Mouse (Mus musculus) R1 (cell line): ENCODE measurements at regions not wholly inside any gene's neighbourhood (a gene's known extent, or its start where the extent isn't known, plus 50 kb on each side); places are given as distances from the start of the nearest gene placed in this dataset.

Experiments used
- DNase-seq: peaks from one replicate; pipeline ENCODE4 v3.0.0-alpha.2; 2018; ENCODE audit warnings: low read depth, low spot score

DNA sequence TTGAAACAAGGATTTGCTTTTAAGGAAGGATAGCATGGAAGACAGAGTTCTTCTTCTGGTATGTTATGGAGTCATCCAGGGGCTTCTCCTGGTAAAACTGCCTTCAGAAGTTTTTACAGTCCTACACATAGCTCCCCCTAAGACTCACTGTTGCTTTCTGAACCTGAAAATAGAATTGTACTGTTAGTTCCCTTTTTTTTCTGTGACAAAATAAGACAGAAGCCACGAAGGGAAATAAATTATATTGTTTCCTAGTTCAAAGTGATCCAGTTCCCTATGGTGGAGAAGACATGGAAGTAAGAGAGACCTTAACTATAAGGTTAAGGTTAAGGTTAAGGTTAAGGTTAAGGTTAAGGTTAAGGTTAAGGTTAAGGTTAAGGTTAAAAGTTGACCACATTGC lies 251.5 kb upstream of the Kcnj16 start:
- no peak for DNase-seq

DNA sequence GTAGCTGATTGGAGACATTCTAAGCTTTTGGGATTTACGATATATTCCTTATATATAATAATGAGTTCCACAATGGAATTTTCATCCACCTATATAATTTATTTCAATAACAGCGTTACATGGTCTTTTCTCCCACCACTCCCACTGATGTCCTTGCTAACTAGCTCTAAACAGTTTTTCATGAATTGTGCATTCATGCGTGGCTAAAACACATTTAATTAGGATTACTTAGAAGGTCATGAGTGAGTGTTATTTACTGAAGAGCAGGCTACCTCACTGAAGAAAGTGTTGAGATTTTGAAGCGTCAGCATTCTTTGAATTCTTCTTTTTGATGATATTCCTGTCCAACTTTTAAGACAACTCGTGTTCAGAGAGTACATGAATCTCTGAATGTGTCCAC lies 245.1 kb upstream of the Kcnj16 start:
- no peak for DNase-seq

DNA sequence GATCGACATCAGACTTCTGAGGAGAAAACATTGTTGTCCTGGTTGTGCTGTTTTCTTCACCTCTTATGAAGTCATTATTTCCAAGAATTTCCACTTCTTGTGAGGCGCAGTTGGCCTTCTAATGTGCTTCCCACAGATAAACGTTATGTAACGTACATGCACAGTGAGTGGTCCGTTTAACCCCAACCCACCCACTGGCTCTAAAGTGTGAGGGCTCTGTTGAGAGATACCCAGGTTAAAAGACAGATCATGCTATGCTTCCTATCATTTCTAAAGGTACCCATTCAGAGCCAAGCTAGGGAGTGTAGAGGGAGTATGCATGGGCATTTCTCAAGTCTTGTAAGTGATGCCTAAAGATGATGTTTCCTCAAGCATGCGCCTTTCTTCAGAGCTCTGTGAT lies 243.9 kb upstream of the Kcnj16 start:
- no peak for DNase-seq

DNA sequence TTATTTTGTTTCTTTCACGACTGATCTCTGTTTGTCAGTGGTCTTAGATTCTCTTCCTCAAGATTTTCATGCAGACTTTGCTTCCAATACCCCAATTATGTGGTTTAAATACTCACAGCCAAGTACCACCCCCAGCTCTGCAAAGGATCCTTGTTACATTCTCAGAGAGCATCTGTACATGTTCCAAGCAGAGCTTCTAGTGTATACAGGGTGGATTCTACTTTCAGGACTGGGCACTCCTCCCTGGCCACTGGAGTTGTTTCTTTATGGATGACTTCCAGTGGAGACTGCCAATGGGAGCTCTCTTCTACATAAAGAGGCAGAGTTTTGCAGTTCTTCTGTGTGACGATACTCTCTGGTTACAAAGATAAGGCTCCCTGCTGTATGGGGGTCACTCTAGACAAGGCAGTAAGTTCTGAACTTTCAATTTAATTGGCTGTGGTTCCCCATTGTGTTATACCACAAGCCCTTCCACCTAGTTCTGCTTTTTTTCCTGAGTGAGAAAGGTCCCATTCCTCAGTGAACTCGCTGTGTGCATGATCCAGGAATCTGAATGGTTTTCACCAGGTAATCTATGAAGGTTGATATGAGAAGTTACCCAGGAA lies 240.4 kb upstream of the Kcnj16 start:
- DNase-seq, result no peak

DNA sequence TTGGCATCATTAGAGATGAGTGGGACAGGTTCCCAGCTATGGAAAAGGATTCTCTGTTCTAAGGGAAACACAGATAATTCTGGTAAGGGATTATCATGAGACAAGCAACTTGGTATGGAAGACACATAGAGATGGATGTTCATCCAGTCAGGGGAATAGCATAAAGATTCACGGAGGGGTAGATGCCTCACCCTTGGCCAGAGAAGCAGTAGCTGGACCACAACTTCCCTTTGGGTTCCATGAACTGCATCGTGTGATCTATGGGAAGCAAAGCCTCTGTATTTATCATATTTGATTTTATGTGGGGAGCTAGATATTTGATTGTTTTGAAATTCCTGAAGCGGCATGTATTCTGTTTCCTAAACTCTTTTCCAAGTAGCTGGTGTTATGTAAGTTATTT lies 236.3 kb upstream of the Kcnj16 start:
- no peak for DNase-seq

DNA sequence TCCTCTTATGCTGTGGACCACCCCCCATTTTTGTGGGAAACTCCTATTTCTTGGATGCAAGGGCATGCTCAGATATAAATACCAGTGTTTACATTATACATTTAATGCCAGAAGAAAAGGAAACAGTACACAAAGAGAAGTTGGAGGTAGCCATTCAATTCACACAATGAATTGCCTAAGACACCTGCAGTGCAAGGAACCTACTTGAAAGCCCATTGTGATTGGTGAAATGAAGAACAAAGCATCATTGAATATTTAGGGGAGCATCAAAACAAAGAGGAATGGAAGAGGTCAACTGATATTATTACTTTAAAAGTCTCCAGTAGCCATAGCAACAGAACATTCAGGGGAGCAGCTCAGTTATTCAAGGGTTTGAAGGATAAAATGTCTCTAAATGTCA lies 193.7 kb upstream of the Kcnj16 start:
- DNase-seq, result peak; percentile 53

DNA sequence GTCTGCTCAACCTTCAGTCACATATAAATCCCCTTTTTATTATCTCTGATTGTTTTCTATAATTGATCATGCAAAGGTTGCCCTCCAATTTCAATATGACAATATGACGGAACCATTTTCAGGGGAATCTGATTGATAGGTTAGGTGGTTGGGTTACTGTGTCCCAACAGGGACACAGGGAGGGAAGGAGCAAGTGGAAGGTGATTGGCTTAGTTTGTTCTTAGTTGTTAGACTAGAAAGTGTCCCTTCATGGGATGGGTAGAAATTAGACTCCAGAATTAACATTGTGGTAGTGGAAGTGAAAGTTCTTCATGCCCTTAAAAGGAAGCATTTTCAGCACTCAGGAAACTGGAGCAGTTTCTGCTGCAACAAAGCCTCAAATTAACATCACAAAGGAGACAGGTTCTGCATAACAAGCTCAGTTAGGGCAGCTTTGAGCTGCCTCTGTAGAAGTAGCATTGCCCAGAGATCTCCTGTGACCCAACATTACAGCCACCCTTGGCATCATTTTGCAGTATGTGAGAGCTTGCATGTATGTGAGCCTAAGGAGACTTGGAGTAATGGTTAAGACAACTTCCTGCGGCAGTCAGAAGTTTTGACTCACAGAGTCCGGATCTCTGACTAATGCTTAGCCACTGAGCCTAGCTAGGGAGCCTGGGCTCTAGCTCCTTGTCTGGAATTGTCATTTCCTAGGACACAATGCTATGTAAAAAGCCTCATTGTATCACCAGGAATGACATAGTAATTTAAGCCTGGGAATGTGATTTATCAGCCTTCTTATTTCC lies 186.1 kb upstream of the Kcnj16 start:
- DNase-seq, result peak; percentile 97

DNA sequence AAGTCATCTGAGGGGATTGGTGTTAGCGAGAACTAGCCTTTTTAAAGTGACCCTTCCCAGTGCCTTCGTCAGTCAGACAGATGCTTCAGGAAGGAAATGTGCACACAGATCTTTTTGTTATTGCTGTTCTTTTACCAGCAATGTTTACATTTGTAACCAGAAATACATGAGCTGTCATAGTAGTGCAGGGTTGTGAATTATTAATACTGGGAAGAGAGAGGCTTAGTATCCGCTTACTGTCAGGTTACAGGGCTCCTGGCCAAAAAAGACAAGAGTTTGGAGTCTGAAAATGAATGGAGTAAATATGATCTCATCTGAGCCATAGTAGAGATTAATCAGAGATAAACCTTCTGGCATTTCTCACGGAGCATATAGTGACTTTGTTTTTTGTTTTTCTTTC lies 178.3 kb upstream of the Kcnj16 start:
- no peak for DNase-seq

DNA sequence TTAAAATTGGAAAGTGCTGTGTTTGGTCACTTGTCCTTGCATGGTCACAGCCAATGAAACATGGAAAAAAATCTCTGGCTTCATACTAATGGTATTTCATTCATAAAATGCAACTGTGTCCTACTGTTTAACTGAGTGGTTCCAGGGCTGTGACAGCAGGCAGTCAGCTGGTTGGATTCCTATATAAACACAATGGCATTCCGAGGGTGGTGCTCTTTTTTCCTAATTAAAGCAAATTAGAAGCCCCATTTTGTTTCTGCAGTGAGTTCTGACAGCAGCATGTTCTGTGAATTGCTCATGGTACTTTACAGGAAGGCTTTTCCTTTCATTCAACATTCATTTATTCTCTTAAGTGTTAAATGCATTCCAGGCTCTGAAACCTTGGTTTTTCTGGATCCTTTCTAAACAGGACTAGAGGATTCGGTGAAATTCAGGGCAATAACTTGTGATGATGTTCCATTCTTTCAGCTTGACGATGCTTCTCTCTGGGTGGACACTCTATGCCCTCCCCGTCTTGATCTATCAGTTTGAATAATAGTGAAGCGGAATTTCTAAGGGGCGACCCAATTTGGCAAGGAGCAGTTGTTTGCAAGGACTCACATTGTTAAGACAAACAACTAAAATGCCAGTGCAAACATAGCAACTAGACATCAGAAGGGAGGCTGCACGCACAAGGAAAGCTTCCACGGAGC lies 167.8 kb upstream of the Kcnj16 start:
- DNase-seq, result no peak

DNA sequence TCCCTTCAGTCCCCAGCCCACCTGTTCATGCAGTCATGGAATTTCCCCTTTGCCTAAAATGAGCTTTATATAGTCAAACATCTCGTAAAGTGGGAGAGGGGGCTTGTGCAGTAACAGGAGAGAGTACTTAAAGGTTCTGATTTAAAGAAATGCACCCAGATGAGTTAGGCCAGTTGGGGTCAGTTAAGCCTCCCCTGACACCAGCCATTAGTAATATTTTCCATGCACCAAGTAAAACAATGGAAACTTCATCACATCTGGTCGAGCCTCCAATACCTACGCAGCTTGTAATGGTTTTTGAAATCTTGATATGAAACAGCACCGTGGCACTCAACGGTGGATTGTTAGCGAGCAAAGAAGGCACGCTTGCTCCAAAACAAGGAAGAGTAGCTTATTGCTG lies 165.8 kb upstream of the Kcnj16 start:
- DNase-seq, result no peak

DNA sequence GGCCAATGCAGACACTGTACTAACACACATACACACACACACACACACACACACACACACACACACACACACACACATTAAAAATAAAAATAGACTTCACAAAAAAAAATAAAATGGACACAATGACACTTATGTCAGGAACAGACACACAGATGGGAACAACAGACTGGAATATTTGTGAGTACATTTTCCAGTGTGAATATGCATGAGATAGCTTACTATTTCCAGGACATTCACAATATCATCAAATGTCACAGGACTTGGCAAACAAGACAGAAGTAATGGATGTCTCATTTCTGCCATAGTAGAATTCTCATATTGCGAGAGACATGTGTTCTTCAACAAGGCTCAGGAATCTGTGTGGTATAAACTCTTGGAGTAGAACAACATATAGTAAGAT lies 163.8 kb upstream of the Kcnj16 start:
- no peak for DNase-seq

DNA sequence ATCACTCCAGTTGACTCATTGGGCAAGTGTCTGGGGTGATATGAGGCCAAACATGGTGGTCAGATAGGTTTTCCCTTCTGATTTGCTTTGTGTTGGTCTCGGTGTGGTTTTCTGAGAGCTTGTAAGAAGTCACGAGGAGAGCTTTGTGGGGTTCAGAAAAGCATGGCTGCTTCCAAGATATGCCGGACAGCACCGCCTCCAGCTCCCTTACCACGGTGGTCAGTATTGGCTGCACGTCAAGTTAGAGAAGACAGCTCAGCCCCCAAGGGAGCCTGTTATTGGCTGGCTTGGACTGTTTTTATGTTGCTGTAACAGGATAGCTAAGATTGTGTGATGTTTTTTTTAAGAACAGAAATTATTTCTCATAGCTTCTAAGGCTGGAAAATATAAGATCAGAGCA lies 154.7 kb upstream of the Kcnj16 start:
- no peak for DNase-seq

DNA sequence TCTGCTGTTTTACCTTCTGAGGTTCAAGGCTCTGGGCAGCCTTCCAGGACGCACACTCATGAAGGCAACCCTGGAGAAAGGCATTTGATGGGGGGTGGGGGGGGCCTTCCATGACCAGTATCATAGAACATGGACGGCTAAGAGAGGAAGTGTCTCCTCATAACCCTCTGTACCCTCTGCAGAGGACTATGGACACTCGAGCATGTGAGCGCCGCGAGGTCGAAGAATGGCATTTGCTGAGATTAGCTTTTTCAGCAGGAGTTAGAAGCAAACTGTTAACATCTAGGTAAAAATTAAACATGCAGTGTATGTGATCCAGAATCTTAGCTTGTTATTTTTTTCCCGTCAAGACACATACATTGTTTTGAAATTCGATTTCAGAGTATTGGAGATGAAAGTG lies 153.1 kb upstream of the Kcnj16 start:
- no peak for DNase-seq

DNA sequence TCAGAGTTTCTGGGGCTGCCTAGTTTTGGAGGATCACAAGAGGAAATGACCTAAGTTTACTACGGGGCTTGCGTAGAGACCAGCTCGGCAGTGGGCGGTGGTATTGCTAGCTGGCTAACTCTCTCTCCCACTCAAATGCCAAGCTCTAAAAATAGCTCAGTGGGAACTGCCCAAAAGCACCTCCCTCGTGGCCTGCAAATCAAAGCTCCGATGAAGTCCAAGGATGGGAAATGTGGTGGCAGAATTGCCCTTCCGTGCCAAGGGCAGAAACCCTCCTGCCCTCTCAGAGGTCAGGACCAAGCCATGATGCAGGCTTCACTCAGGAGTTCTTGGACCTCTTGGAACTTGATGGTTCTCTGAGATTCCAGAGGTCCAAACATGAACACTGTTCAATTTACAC lies 152.6 kb upstream of the Kcnj16 start:
- DNase-seq, result no peak

DNA sequence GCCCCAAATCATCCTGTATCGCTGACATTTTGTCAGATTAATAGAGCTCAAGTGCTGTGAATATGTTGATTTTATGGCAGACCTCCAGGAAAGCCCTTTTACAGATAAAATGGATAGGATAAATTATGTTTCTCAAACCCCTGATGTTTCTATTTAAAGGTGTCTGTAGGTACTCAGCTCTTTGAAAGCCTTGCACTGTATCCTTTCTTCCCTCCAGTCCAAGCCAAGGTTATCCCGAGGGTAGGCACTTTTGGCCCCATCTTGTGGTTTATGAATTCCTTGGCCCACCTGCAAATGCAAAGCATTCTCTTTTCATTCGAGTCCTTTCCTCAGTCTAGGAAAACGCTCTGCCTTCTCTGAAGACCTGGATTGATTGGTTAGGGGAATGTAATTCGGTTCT lies 139.2 kb upstream of the Kcnj16 start:
- no peak for DNase-seq

DNA sequence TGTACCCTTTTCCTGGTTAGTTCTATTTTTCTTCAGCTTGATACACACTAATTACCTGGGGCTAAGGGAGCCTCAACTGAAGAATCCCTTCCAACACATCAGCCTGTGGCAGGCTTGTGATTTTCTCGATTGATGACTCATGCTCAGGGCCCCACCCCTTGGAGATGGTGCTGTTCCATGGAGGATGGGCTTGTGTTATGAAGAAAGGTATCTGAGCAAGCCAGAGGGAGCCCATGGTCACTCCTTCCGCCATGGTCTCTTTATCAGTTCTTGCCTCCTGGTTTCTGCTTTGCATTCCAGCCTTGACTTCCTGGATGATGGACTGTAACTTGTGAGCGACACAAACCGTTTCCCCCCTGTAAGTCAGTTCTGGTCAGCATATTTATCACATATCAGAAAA lies 131.1 kb upstream of the Kcnj16 start:
- DNase-seq, result no peak

DNA sequence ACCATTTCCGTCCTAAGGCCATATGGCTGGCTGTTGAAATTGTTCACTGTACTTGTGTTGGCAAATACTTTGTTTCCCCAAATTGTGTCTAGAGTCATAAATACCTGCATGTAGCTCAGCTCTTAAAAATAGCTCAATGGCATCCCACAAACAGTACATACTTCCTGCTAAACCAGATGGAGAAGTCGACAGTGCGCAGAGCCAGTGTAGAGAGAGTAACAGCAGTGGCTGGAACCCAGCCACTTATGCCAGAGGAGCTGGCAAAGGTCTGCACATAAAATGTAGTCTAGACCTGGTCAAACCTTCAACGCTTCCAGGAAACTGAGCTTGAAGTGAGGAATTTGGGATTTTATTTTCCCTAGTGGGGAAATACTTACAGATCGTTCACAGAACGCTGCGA lies 128.5 kb upstream of the Kcnj16 start:
- DNase-seq, result no peak

DNA sequence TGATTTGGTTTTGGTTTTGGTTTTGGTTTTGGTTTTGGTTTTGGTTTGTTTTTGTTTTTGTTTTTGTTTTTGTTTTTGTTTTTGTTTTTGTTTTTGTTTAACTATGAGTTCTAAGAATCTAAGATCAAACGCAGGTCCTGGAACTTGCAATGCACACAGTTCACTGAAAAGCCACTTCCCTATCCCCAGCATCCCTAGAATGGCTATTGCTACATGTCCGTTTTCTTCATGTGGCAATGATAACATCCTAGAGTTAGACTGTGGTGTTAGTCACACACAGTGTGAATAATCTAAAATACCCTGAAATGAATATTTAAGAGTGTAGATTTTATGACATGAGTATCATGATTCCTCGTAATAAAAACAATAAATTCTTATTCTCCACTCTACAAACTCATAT lies 99.5 kb upstream of the Kcnj16 start:
- DNase-seq, result no peak

DNA sequence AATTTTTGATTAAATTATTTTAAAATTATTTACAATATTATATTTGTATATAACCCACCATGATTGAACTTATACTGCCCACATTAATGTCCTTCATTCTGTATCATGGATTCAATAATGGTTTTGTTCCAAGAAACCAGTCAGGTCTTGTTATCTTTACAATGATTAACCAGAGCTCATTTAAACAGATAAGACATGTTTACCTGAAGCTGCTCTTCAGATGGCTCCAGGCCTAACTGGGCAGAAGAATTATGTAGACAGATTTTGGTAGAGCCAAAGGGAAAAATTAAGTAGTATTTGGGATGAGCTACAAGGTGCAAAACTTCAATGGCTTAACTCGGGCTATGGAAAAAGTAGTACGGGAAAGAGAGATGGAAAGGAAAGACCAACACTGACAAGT lies 97.7 kb upstream of the Kcnj16 start:
- DNase-seq, result no peak

DNA sequence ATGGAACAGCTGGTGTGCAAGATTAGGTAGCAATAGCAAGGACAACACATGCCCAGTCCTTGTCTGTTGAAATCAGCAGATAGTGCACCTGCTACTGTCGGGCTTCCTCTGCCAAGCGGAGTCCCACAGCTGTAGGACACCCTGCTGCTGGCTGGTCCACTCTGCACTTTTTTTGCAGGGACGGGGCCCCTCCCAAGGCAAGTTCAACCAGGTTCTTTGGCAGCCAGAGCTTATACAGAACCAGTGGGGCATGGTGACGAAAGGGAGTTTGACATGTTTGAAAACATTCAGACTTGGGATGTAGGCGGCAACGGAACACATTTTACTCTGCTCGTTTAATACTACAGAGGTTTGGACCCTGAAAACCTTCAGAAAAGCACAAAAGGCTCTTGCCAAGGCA lies 93.2 kb upstream of the Kcnj16 start:
- no peak for DNase-seq

DNA sequence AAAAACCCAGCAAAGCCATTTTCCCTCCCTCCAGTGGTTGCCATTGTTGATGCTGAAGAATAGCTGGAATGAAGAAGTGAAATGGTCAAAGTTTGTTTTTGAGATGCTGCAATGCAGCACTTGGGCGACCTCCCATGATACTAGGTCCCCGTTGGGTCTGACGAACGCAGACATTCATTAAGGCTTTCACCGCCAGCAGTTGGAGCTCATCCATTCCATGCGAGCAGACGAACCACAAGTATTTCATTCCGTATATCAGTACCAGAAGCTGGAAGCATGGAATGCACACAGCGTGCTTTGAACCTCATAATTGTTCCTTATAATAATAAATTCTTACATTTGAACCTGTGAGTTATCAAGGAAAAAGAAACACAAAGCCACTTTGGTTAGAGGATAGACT lies 86.9 kb upstream of the Kcnj16 start:
- DNase-seq, result no peak

DNA sequence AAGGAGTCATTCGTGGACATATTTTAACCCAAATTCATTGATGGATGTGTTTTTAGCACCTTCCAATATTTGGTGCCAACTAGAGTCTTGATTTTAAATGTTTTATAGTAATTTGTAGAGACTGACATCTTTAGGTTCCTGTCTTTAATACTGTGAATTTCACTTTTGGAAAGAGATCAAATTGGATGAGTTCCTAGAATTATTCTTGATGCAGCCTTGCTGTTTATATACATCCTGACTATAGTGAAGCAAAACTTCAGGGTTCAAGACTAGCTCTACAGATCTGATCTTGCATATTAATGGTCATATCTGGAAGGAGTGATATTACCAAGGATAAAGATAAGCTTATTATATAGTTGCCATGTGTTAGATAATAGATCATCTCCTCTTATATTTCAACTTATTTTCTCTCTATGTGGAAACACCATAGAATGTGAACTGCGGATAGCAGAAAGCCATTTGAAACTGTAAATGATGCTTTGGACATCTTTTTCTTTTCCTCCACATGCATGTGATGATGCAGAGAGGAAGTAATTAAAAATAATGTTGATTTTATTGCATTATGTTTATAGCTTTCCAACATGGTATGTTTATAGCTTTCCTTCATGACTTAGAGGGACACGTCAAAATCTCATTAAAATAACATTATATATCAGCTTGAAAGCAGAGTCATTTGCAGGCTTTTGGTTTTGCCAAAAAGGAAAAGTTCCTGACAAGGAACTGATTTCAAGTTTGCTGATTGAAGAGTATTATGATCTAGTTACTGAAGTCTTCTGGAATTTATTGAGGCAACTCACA lies 78.3 kb upstream of the Kcnj16 start:
- DNase-seq, result no peak
